Mouse (Mus musculus) spleen, postnatal 10 days (tissue): Measurements from ENCODE around the gene 1700015G11Rik.

Experiments
- DNase-seq, 2 experiments: peaks; one replicate each; pipeline ENCODE4 v3.0.0; 2021 to 2022; ENCODE audit warnings: low spot score in 2 of 2

The 1700015G11Rik gene

DNA sequence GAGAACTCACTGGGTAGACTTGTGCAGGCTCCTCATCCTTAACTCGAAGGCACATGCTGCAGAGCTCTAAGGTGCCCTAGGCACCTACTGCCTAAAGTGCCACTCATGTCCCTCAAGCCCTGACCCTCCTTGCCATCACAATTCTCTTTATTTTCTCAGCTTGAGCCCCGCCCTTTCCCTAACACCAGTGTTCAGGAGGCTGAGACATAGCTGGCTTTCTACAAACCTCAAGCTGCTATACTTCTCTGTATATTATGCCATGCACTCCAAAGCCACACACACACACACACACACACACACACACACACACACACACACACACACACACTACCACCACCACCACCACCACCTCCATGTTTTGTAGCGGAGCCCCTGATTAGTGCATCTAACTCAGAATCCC, at the start of gene 1700015G11Rik:
1700015G11Rik (minus strand) TSS at position 101 of the 400 bp plus-strand sequence.
- no peak for DNase-seq

DNA sequence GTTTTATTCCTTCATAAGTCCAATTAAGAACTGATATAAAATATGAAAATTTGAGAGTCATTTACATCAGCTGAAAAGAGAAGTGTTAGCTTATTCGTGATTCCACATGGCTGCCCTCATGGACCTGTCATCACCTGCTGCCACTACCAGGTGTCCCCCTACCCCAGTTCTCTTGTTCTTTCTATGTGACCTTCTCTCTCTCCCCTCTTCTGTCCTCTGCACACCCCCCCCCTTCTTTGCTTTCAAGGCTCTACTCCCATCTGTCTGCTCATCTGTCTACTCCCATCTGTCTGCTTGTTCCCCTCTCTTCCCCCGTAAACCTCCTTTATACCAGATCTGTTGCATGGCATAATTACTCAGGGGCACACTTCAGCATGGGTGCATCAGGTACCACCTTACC, 41.4 kb upstream of the 1700015G11Rik start:
- no peak for DNase-seq

- no peak for DNase-seq
Observed at GRCm38 (mm10) chr7:52056274-52056673, 40.7 kb upstream of the 1700015G11Rik start.

GRCm38 (mm10) chr7:52055831-52056230, 40.3 kb upstream of the 1700015G11Rik start:
- DNase-seq: no peak

DNA sequence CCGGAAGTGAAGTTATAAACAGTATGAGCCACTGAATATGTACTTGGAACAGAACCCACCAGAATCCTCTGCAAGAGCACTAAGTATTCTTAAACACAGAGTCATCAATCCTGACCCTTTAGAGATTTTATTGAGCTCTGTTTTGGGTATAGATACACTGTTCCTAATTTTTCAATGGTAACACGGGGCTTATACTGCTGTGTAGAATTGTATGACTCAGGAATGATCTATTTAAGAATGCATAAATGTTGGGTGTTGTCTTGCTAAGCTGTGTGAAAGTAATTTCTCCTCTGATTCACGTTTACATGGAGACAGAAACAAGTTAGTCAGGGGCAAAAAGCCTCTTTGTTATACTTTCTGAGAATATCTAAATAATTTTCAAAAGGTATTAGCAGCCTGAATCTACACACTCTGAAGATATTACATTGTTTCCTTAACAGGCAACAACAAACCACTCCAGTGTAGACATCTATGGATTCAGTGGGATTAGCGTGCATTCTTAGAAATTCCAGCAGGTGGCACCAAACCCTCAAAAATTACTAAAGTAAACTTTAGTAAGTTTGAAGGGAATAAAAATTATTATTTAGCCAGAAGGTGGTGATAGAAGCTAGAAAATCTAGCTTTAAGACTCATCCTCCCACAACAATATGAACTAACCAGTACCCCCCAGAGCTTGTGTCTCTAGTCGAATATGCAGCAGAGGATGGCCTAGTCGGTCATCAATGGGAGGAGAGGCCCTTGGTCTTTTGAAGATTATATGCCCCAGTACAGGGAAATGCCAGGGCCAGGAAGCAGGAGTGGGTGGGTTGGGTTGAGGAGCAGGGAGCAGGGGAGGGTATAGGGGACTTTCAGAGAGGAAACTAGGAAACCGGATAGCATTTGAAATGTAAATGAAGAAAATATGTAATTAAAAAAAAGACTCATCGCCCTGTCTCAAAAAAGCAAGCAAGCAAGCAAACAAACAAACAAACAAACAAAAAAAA, 22.4 kb upstream of the 1700015G11Rik start:
- DNase-seq: peak in 1 of 2 experiments; percentile 27

DNA sequence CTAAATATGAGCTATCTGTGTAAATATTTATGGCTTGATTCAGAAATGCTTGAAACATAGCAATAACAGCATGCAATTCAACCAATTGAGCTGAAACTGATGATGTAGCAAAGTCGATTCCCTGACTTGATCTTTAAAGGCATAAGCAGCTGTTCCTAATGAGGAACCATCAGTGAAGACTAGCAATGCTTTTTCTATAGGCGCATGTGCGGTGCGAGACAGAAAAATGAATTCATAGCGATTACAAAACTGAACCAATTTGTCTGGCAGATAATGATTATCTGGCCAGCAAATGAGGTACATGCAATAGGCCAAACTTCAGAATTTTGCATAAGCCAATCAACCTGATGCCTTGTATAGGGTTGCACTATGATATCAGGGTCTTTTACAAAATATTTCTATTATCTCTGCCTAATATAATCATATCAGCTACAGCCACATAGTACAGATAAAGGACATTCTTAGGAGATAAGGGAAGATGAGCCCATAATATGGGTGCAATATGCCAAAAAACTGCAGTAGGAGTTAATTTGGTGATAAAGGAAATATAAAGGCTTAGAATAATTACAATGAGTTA, 8.6 kb upstream of the 1700015G11Rik start:
- DNase-seq: no peak

GRCm38 (mm10) chr7:52022039-52022438, 6.5 kb upstream of the 1700015G11Rik start:
- no peak for DNase-seq

GRCm38 (mm10) chr7:52015180-52015579, 348 bp downstream of the 1700015G11Rik start:
- no peak for DNase-seq

DNA sequence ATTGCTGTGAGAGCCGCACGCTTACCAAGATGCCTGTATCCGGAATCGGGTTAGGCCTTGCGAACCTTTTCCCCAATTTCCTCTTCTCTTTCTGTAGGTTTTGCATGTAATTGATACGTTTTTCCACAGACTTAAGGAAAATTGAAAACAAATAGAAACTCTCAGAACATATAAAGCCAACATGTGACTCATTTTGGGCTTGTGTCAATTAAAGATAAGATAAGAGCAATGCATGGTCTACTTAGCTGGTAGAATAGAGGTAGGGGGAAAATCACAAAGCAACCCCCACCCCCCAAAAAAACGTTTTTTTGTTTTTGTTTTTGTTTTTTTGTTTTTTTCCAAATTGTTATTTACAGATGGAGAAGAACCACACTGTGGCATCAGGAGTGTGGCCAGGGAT, 2.1 kb downstream of the 1700015G11Rik start:
- no peak for DNase-seq

DNA sequence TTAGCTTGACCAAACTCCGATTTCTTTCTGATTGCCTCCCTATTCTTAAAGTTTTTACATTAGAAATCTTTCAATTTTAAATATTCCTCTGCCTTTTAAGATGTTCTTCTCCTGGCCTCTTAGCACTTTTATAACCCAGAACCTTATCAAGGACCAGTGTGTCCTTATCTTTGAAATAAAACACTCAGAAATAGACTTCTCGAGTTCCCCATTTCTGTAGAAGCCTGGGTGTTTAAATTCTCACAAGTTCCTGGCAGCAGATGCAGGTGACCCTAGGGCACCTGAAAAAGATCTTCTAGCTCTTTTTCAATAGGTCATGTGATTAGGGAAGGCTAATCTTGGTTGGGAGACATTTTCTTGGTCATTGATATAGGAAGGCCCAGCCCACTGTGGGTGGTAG, 8.4 kb downstream of the 1700015G11Rik start:
- DNase-seq: no peak

- DNase-seq: no peak
Observed at GRCm38 (mm10) chr7:52006296-52006630, 9.3 kb downstream of the 1700015G11Rik start.

- DNase-seq: peak; percentile 87 to 92
Observed at GRCm38 (mm10) chr7:52005511-52006295, 9.8 kb downstream of the 1700015G11Rik start, which contains the start of gene Svip. Svip (minus strand) TSS chr7:52006018.

DNA sequence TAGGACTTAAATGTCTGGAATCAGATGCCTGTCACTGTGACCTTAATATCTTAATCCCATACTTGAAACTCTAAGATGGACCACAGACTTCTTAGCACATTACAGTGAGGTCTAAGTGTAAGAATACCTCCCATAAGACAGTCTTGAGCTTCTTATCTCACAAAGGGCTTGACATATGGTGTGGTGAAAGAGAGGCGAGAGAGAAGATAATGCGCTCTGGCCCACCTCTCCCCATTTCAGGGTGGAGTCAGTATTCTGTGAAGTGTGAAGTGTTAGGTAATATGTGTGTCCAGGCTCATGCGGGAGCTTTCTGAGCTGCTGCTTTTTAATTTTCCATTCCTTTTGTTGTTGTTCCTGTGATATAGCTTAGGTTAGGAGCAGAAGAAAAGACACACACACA, 24.5 kb downstream of the 1700015G11Rik start:
- no peak for DNase-seq

- no peak for DNase-seq
Observed at GRCm38 (mm10) chr7:51986909-51987308, 28.6 kb downstream of the 1700015G11Rik start.

DNA sequence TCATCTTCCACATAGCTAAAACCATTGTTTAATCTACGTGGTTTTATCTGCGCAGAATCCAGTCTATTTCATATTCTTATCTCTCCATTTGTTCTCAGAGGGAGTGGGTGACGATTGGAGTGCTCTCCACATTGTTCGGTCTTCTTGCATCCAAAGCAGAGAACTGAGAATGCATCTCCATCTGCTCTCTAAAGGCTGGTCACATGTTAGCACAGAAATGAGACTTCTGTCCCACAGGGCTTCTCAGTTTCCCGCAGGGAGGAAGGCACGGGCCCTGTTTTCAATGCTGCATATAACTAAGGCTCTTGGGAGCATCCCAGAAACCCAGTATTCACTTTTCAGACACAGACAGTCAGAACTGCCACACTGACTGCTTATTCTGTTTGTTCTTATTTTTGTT, 29.8 kb downstream of the 1700015G11Rik start:
- DNase-seq: no peak

DNA sequence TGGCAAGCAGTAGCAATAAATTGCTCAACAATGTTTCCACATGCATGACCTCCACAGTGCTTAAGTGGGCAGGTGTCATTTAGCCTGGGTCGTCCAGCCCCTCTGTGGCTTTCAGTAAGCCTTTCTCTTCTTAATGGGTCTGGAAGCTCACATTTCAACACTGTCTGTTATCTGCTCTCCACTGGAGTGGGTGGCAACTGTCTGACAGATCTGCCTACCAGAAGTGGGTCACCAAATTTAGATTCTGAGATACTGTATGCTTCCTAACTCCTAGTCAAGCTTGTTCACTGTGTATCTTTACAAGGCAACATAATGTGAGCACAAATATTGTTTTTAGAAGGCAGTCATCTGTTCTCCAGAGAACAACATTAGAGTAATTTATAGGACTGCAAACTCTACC, 33.2 kb downstream of the 1700015G11Rik start:
- DNase-seq: no peak

DNA sequence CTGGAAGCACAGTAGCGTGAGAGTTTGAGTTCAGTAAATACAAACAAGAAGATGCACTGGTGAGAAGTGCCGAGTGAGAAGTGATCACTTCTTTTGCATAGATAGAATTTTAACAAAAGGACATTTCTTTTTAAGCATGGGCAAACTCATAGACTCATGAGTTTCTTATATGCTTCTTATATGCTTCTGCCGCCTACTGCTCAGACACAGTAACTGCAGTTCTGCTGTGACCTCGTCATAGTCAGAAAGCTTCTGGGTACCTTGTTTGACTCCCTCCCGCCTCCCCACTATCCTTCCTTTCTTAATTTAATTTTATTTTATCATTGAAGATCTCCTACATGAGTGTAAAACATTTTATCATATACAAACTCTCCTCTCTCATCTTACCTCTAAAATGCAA, 36.3 kb downstream of the 1700015G11Rik start:
- peak in 1 of 2 experiments; percentile 57 for DNase-seq

- DNase-seq: no peak
Observed at GRCm38 (mm10) chr7:51975181-51975580, 40.3 kb downstream of the 1700015G11Rik start.

DNA sequence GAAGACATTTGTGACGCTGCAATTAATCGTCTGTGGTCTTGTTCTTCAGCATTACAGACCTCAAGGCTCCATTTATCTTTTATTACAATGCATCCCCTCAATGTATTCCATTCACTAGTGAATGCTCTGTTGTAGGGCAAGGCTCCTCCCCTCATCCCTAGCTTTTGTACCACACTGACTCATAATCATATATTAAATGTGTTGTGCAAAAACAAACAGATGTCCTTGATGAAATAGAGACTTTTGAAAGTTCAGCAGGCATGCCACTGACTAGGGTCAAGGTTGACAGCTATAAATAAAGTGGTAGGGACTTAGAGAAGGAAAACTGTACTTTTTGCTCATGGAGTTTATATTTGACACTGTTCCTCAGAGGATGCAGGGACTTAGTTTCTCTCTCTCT, 42.0 kb downstream of the 1700015G11Rik start:
- DNase-seq: no peak

DNA sequence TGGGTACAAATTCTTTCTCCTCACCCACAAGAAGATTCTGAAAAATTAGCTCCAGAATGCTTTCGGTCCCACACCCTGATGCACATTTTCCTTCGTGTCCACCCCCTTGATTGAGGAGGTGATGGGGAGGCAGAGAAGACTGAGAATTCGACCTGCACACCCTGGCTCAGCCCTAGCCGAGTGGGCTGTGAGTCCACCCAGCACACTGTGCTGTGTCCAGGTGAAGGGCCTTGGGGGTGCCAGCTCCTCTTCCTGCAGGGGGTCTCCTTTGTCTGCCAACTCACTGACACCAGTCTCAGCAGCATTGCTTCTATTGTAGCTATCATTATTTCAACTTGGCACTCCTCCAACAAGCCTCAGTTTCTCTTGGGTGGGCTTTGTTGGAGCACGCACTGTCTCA, 42.4 kb downstream of the 1700015G11Rik start:
- DNase-seq: no peak

- DNase-seq: peak in 1 of 2 experiments; percentile 52
Observed at GRCm38 (mm10) chr7:51972252-51972855, 43.2 kb downstream of the 1700015G11Rik start.

DNA sequence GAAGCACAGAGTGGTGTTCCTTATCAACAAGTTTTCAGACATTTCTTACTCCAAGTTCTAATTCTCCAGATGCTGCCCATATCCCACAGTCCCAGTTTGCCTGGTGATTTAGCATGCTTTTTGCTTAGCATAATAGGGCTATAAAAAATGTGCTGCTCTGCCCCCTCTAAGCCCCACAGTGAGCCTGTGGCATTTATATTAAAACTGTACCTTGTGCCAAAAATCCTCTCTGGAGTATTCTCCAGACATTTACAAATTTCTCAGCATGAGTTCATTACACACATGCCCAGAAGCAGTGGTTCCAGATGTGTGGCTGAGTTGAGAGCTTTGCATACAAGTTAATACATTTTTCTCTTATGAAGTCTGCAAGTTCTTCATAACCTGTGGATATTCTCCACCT, 46.1 kb downstream of the 1700015G11Rik start:
- DNase-seq: no peak
